Mouse (Mus musculus): ENCODE results near the gene Ifnk. TPM values are rescaled to one million over a fixed set of nuclear protein-coding genes. Genes with fewer than 3 reads are reported as not detected.

The Ifnk gene
- total RNA-seq, 2 experiments from 2014 or later = not detected

DNA sequence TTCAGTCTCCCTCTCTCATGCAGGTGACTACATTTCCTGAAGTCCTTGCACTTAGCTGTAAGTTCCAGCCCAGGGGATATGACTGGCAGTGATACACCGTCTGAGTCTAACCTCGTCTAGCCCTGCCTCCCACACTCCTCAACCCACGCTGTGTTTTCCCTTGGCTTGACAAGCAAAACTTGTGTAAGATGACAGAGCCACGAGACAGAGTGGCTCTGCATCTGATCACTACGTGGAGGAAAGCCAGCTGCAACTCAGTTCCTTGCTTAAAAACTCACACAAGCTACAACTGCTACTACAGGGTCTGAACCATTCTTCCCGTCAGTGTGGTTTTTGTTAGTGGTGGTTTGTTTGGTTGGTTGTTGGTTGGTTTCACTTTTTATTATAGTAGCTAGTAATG is 11.5 kb upstream of the Ifnk start:
- DNase-seq = no peak

DNA sequence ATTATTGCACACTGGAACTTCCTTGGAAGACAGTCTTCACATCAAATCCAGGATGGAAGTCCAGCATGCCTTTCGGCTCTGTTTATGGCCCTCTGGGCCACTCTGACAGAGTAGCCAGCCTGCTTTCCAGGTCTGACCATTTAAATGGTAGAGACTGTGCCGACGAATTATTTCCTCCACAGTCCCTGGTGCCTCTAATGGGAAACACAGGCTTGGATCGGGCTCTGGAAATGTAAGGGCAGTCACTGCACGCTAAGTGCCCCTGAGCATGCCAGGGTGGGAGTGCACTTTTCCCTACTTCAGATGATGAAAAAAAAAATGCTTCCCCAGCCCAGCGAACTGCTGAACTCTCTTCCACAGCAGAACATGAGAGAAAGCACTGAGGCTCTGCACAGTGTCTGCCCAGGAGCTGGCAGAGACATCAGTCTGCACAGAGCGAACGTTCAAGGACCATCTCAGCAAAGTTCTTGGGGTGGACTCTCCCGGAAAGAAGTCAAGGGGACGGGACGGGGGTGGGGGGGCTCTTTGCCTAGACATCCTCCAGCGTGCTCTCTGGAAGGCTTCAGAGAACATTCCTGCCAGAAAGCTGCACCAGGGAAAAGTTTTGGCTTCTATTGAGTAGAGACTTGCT is 8.3 kb upstream of the Ifnk start:
- no peak for DNase-seq

GRCm38 (mm10) chr4:35145726-35146125 is 6.1 kb upstream of the Ifnk start:
- DNase-seq = no peak

- DNase-seq = no peak
These were observed 5.3 kb upstream of the Ifnk start for GRCm38 (mm10) chr4:35146597-35146996.

GRCm38 (mm10) chr4:35148326-35148725 is 3.5 kb upstream of the Ifnk start:
- no peak for DNase-seq

GRCm38 (mm10) chr4:35150706-35151105 is 1.1 kb upstream of the Ifnk start:
- no peak for DNase-seq

DNA sequence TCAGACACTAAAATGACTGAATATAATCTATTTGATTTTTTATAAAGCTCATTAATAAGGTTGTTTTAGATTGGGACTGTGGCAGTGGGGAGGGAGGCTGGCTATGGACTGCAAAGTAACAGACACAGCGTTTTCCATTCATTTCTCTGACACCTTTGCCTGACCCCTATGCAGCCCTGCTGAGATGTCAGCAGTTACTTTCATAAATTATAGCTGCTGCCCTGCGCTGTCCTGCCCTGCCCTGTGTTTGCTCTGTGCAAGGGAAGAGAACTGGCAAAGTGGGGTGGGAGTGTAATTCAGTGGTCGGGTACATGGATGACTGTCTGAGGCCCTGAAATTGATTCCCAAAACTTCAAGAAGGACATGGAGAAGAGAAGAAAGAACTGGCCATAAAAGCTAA is 2.2 kb downstream of the Ifnk start:
- no peak for DNase-seq

- peak; percentile 41 to 50 for DNase-seq
These were observed 3.5 kb downstream of the Ifnk start for GRCm38 (mm10) chr4:35155132-35155922.

GRCm38 (mm10) chr4:35156149-35156611 is 4.3 kb downstream of the Ifnk start:
- peak; percentile 77 to 84 for DNase-seq

- DNase-seq = peak; percentile 89 to 93
These were observed 5.1 kb downstream of the Ifnk start, which contains the start of gene Mob3b for GRCm38 (mm10) chr4:35156751-35157611. TSS of gene Mob3b (minus strand) at chr4:35157484.

DNA sequence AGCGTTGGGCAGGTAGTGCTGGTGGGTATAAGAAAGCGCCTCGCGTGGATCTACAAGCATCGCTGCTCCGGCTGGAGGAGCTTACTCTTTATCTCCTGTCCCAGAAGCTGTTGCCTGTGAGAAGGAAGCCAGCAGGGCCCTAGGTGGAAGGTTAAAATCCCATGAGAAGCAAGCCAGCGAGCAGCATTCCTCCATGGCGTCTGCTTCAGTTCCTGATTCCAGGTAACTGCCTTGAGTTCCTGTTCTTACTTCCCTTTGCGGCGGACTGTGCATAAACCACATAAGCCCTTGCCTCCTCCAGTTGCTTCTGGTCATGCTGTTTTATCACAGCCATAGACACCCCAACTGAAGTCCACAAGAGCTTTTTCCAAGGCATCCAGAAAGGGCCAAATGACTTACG is 6.0 kb downstream of the Ifnk start:
- DNase-seq = peak; percentile 6 to 7

DNA sequence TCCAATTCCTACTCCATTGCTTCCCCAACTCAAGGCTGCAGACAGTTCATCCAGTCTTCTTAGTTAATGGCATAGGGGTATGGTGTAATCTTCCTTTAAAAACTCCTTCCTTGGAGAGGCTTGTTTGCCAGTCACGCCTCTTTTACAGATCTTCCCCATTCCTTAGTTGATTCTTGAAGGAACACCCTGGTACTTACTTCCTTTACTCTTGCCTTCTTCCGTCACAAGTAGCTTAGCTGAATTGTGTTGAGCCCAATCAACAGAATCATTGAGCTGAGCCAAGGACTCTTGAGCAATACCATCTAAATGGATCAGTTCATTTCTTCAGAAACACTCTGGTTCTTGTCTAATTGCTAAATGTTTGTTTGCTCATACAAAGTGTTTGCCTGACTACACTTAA is 13.4 kb downstream of the Ifnk start:
- peak in 1 of 2 experiments; percentile 14 for DNase-seq

DNA sequence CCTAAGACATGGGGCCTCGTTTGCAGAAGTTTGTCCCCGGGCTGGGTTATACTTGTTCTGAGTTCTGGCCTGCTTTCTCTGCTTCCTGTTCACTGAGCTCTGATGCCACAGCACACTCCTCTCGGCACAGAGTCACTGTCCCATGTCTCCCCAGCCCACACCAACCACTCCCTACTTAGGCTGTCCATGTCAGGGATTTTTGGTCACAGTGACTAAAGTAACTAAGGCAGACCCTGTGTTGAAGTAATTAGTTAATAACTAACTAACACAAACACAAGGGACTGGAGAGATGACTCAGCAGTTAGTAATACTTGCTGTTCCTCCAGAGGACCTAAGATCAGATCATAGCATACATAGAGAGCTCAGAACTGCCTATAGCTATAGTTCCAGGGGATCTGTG is 14.1 kb downstream of the Ifnk start:
- no peak for DNase-seq

DNA sequence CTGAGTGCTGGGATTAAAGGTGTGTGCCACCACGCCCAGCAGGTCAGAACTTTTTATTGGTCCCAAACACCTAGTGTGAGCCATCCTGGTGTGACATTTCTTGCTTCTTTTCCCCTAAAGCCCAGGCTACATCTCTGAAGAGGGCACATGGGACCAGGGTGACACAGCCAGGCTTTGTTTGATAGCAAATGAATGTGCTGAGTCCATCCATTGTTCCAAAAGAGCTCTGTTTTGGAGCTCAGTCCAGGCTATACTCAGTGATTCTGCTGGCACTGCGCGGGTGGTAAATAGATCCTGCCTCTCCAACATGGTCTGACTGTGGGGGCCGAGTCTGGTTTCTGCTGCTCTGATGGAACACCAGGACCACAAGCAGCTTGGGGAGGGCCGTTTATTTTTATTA is 16.0 kb downstream of the Ifnk start:
- DNase-seq = no peak

DNA sequence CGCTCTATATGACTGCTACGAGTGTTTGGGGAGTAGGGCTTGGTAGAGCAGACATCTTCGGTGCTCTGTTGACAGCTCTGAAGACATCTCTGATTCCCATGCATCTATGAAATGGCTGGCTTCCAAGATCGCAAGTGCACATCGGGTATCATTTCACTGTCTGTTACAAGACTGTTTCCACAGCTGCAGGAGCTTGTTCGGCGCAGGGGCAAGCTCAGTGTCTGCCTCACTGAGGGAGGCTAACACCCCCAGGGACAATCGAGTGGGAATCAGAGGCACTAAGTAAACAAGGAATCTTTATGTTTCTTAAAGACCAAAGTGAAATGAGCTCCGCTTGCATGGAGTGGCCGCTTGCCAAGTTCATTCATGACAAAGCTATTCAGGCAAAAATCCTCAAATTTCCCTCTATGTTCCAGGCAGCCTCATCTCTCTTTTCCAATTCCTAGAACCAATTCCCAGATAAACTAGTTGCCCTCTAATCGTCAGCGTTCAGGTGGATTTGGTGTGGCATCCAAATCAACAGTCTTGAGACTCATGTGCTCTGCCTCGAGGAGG is 17.8 kb downstream of the Ifnk start:
- DNase-seq = no peak

DNA sequence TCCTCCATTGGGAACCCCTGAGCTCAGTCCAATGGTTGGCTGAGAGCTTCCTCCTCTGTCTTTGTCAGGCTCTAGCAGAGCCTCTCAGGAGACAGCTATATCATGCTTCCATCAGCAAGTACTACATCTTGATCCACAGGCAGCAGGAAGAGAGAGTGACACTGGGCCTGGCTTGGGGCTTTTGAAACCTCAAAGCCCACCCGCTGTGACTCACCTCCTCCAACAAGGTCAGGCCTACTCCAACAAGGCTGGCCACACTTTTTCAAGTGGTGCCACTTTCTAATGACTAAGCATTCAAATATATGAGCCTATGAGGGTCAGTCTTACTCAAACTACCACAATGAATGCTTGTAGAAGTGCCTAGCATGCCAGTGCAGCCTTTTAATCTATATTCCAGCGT is 20.6 kb downstream of the Ifnk start:
- no peak for DNase-seq

GRCm38 (mm10) chr4:35173551-35173950 is 21.7 kb downstream of the Ifnk start:
- DNase-seq = no peak

- no peak for DNase-seq
These were observed 23.7 kb downstream of the Ifnk start for GRCm38 (mm10) chr4:35175566-35175965.

GRCm38 (mm10) chr4:35177926-35178645 is 26.2 kb downstream of the Ifnk start:
- DNase-seq = no peak

GRCm38 (mm10) chr4:35187617-35188326 is 35.9 kb downstream of the Ifnk start:
- DNase-seq = no peak

GRCm38 (mm10) chr4:35189794-35190193 is 37.9 kb downstream of the Ifnk start:
- no peak for DNase-seq

Measured in heart, adult 18-20 months (tissue).